Mouse (Mus musculus) mature B cell (primary cell): Measurements from ENCODE around the gene Rab30.

Source experiments
- in situ Hi-C: fragments of 300-500 bp; cut with MboI; formaldehyde crosslinking; loops from 2 replicates; pipeline ENCODE4 v1.14.3; 2019

The Rab30 gene

DNA sequence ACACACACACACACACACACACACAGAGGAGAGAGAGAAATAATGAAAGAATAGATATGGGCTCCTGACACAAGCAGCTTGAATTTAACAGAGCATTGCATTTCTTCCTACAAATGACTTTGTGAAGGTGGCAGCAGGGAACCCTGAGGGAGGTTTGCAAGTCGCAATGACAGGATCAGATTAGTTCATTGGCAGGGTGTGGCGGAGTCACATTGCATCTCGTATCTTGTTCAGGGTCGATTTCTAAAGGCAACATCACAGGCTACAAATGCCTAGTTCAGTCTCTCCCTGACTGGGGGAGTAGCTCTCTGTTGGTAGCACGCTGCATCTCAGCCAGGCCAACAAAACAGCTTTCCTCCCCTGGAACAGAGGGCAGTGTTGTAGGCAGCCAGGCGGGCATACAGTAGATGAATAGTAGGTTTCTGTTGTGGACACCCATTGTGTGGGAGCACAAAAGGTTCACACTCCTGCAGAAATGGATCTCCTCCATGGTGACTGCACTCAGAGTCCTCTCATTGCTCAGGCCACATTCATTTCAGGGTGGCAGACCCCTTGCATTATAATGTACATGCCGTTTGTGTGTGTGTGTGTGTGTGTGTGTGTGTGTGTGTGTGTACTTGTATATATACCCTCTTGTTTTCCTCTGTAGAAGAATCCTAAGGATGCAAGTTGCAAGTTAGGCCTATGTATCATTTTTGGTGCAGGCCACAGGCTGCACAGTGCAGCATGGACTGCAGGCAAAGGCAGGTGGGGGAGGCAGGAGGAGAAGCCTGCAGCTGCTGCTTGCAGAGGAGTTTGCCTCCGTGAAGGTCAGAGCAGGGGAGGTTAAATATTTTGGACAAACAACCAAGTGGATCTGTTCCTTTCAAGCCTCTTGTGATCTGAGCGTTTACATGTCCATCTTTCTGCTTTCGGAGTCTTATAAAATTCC lies 58.5 kb downstream of the Rab30 start:
- in situ Hi-C loops: no loop called here

- in situ Hi-C loops: no loop called here
These were observed 60.8 kb downstream of the Rab30 start for GRCm38 (mm10) chr7:92802158-92802557.

DNA sequence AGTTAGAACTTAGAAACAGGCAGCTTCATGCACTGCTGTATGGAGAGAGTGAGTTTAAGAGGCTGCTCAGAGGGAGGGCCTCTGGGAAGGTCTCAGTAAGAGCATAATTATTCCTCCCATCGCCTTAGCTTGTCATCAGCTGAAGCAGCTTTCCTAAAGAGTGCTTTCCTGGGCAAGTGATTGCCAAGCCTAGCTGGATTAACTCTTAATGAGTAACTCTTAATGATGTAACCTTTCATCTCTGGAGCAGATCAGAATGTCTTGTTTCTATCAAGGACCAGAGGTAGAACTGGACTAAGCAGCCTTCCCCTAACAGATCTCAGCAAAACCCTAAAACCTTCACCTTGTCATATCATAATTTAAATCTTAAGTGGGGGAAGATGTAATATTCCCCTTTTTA lies 61.8 kb downstream of the Rab30 start:
- in situ Hi-C loops: no loop called here

- in situ Hi-C loops: no loop called here
These were observed 63.7 kb downstream of the Rab30 start for GRCm38 (mm10) chr7:92804919-92805668.

- in situ Hi-C loops: no loop called here
These were observed 65.2 kb downstream of the Rab30 start for GRCm38 (mm10) chr7:92806512-92807188.

DNA sequence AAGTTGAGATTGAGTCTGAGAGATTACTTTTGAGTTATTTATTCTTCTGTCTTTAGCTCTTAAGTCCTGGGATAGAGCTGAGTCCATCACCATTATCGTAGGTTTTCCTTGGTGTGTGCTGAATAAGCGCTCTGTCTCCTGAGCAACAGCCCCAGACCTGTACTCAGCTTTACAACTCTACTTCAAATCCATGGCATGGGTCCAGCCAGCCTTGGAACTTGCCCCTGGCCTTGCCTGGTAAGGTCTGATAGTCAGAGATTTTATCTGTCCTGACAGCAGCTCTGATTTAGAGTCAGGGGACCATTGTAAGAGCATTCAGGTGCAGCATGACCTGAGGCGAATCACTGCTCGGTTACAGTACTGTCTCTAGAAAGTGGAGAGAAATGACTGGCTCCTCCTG lies 66.1 kb downstream of the Rab30 start:
- in situ Hi-C loops: no loop called here

DNA sequence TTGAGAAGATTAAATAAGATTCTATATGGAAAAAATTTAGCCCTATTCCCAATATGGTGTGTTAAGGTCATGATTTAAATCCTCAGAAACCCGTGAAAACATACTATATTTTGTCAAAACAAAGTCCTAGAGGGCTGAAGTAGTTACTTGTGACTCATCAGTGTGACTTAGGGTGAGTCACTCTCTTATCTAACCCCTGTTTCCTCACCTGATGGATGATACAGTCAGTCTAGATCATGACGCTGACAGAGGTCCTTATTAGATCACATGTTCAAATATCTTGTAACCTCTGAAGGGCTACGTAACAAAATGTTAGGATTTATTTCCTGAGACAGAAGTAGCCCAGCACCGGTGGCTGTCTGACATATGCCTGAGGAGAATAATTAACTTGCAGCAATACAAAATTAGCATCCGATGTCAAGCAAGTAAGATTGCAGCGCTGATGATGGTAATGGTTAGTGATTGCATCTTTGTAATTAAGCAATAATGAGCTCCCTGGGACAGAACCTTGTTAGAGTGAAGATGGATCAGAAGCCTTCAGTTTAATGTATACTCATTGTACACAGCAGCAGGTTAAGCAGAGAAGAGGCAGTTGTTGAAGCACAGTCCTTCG lies 70.4 kb downstream of the Rab30 start:
- in situ Hi-C loops: no loop called here

GRCm38 (mm10) chr7:92817242-92817641 lies 75.8 kb downstream of the Rab30 start:
- in situ Hi-C loops: no loop called here

GRCm38 (mm10) chr7:92817886-92818285 lies 76.5 kb downstream of the Rab30 start:
- in situ Hi-C loops: no loop called here

GRCm38 (mm10) chr7:92819656-92820055 lies 78.3 kb downstream of the Rab30 start:
- in situ Hi-C loops: no loop called here

DNA sequence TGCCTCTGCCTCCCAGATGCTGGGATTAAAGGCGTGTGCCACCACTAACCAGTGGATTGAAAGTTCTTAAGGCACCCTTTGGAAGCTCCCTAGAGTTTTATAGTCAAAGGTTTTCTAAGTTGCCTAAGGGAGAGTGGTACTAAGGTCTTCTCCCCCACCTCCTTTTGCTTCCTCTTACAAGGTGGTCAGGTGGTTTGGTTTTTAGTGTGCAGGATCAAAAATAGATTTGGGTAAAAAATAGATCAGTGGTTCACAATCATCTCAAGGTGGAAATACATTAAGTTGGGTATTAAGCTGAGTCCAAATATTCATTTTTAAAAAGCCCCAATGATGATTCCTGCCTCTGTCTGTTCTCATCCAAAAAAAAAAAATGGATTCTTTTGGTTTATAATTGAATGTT lies 79.0 kb downstream of the Rab30 start:
- in situ Hi-C loops: no loop called here

GRCm38 (mm10) chr7:92820941-92821465 lies 79.6 kb downstream of the Rab30 start:
- in situ Hi-C loops: no loop called here

- in situ Hi-C loops: no loop called here
These were observed 80.5 kb downstream of the Rab30 start for GRCm38 (mm10) chr7:92821871-92822270.

DNA sequence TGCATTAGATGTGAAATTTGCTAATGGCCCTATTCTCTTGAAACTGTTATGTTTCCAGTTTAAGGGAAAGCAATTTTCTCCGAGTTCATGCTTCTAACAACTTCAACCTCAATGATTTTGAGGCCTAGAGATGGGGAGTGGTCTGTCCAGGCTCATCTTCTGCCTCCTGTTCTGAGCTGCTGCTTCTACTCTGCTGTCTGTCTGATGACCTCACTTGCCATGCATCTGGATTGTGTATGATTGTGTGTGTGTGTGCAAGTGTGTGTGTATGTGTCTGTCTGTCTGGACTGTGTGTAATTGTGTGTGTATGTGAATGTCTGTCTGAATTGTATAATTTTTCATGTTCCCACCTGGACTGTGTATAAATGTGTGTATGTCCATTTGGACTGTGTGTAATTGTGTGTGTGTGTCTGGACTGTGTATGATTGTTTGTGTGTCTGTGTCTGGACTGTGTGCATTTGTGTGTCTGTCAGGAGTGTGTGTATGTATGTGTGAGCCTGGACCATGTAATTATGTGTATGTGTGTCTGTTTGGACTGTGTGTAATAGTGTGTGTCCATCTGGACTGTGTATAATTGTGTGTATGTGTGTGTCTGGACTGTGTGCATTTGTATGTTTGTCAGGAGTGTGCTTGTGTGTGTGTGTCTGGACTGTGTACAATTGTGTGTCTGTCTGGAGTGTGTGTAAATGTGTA lies 81.2 kb downstream of the Rab30 start:
- in situ Hi-C loops: no loop called here

DNA sequence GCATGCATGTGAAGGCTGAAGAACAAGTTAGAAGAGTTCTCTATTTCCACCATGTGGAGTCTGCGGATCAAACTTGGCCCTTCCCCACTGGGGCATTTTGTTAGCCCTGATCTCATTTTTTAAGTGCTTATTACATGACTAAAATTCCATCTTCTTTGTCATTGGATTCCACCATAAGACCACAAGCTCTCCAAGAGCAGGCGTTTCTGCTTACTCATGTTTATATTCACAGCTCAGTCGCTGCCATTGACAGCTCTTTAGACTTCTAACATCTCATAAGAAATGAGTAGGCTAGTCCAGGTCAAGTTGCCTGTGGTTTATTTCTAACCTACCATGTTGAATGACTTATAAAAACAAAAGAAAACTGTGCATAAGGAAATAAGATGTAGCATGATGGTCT lies 84.8 kb downstream of the Rab30 start:
- in situ Hi-C loops: no loop called here

DNA sequence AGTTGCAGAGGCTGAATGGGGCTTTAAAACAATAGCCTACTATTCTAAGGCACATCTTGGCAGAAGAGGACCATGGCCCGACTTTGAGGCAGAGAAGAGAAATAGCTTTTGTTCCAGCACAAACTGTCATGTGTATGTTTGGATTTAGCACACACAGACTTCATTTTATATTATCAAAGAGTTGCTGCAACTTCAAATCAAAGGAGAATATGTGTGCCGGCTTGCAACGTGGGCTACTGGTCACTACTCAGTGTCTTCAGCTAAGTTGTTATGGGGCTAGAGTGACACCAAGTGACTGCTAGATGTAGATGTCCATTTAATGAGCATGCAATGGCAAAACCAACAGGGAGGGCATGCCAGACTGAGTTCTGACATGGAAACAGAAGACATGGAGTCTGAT lies 86.6 kb downstream of the Rab30 start:
- in situ Hi-C loops: no loop called here

GRCm38 (mm10) chr7:92832395-92832794 lies 91.0 kb downstream of the Rab30 start:
- in situ Hi-C loops: no loop called here

DNA sequence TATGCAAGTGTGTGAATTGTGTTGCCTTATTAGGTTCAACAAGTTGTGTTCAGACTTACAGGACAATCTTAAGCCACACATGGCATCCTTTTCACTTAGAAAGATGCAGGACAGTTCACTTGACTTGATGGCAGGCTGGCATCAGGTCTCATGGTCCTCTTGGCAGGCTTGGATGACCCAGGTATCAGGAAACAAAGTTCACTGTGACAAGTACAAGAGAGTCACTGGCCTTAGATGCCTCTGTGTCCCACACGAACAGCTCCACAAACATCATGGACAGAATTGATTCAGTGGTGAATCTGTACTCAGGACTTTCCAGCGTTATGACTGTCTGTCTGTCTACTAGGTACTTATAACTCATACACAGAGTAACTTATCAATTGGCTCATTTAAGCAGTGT lies 93.0 kb downstream of the Rab30 start:
- in situ Hi-C loops: no loop called here

- in situ Hi-C loops: no loop called here
These were observed 95.0 kb downstream of the Rab30 start for GRCm38 (mm10) chr7:92836447-92836846.

DNA sequence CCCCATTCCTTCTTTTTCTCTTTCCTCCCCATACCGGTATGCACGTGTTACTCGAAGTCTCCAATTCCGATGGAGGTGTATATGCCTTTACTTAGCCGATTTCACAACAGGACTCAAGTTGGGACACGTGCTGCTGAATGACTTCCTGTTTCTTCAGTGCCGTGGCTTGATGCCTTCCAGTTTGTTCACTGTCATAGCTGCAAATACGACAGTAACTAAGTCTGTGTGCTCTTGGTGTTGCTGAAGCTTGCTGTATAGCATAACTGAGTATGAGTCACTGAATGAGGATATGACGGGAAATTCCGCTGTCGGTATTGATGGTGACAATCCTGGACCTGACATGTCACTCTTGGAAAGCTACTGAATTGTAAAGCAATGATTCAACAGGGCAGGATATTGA lies 95.8 kb downstream of the Rab30 start:
- in situ Hi-C loops: no loop called here

GRCm38 (mm10) chr7:92837907-92838306 lies 96.5 kb downstream of the Rab30 start:
- in situ Hi-C loops: no loop called here
